ENCODE assay signal across 23 mouse cellular contexts in the genomic region with DNA sequence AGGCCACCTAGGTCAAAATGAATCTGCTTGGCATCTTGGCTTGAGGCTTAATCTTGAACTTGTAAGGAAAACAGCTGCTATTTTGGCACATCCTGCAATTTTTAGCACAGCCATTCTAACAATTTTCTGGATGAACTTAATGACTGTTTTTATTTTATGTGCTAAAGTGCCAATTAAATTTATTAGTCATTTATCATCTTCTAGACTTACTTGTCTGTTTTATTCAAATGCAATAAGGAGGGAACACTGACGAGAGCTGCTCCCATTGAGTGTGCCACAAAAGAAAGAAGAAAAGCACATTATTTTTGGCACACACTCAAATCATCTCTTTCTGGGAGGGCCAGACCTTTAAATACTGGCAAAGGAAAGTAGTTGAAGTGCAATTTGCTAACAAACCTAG. TPM values are rescaled to one million over a fixed set of nuclear protein-coding genes. Genes with fewer than 3 reads are reported as not detected.
DNase-seq lines count a peak whose midpoint lies in the region; ATAC-seq and TF ChIP-seq lines count a peak whose summit lies in the region.
"Had no signal": no experiment of that assay in that cellular context is flagged by ENCODE, and none has a peak within 500 bp of the region (broad histone marks: within the 10 kb centered on the region; RNA-seq: fewer than 3 reads in every experiment).

No protein-coding gene starts in this region.

- no peak for TF ChIP-seq CTCF in brain, embryonic 14.5 days (IDR thresholded peaks at IDR 0.05; ENCODE audit: borderline replicate concordance, extremely low read depth, insufficient read depth, insufficient read length)
- no peak for TF ChIP-seq CTCF in stomach, postnatal 0 days (IDR thresholded peaks at IDR 0.05; ENCODE audit: low read depth)

- H3K36me3 ChIP-seq in forebrain, embryonic 15.5 days: no peaks in the 10 kb centered on the region
- no peaks in the 10 kb centered on the region for H3K36me3 ChIP-seq in forebrain, embryonic 10.5 days (replicated peaks)
- H3K36me3 ChIP-seq in stomach, postnatal 0 days (ENCODE audit: control insufficient read depth, insufficient read depth, low read length): no peaks in the 10 kb centered on the region
- H3K36me3 ChIP-seq: embryonic facial prominence, embryonic 12.5 days; heart, embryonic 10.5 days; hindbrain, embryonic 12.5 days; intestine, embryonic 15.5 days had no signal

- no peaks in the 10 kb centered on the region for H3K27me3 ChIP-seq in forebrain, embryonic 15.5 days
- no peaks in the 10 kb centered on the region for H3K27me3 ChIP-seq in forebrain, embryonic 10.5 days (ENCODE audit: poor library complexity, severe bottlenecking)
- no peaks in the 10 kb centered on the region for H3K27me3 ChIP-seq in stomach, postnatal 0 days (ENCODE audit: control insufficient read depth, insufficient read depth, low read length)
- H3K27me3 ChIP-seq: CH12.LX; embryonic facial prominence, embryonic 12.5 days; hindbrain, embryonic 12.5 days; intestine, embryonic 15.5 days had no signal

- H3K4me1 ChIP-seq in forebrain, embryonic 15.5 days: peaks cover 6% of the 10 kb centered on the region; the same call in 1 of the 2 replicates
- peaks cover 5% of the 10 kb centered on the region for H3K4me1 ChIP-seq in forebrain, embryonic 10.5 days
- H3K4me1 ChIP-seq in stomach, postnatal 0 days (replicated peaks; ENCODE audit: control insufficient read depth, insufficient read depth): no peaks in the 10 kb centered on the region
- H3K4me1 ChIP-seq: embryonic facial prominence, embryonic 12.5 days; heart, embryonic 10.5 days; hindbrain, embryonic 12.5 days; intestine, embryonic 15.5 days had no signal

- no peak for DNase-seq in forebrain, embryonic 10.5 days (ENCODE audit: extremely low spot score, low spot score)
- peak; percentile 14 for DNase-seq in kidney, postnatal 14 days
- DNase-seq in kidney, postnatal 36 days: no peak
- peak; percentile 66 for DNase-seq in Muller cell, postnatal 12 days (ENCODE audit: inconsistent ontology term)
- DNase-seq in brain, embryonic 14.5 days (ENCODE audit: low read depth): peak; percentile 75
- no peak for DNase-seq in layer of hippocampus, adult 9-10 months (ENCODE audit: low spot score)
- DNase-seq in stomach, postnatal 0 days (ENCODE audit: low spot score): no peak
- DNase-seq: adrenal gland, adult 2 months; adrenal gland, postnatal 25 days; cerebellum, adult 11-12 months; cerebellum, adult 9-10 months; cerebellum, postnatal 25 days; gastrocnemius, postnatal 10 days; heart, adult 18-20 months; heart, postnatal 10 days; heart, postnatal 4 days had no signal

- H3K4me3 ChIP-seq in forebrain, embryonic 15.5 days: no peak overlapping the region
- H3K4me3 ChIP-seq in forebrain, embryonic 10.5 days: no peak overlapping the region
- H3K4me3 ChIP-seq in stomach, postnatal 0 days (ENCODE audit: low read depth, low read length): no peak overlapping the region
- H3K4me3 ChIP-seq: embryonic facial prominence, embryonic 12.5 days; heart, embryonic 10.5 days; hindbrain, embryonic 12.5 days; intestine, embryonic 15.5 days had no signal

- no peak overlapping the region for H3K4me2 ChIP-seq in forebrain, embryonic 15.5 days (replicated peaks)
- no peak overlapping the region for H3K4me2 ChIP-seq in stomach, postnatal 0 days (replicated peaks; ENCODE audit: low read depth)
- H3K4me2 ChIP-seq: embryonic facial prominence, embryonic 12.5 days; hindbrain, embryonic 12.5 days; intestine, embryonic 15.5 days had no signal

- no peak overlapping the region for H3K27ac ChIP-seq in forebrain, embryonic 15.5 days (replicated peaks)
- no peak overlapping the region for H3K27ac ChIP-seq in forebrain, embryonic 10.5 days
- H3K27ac ChIP-seq in stomach, postnatal 0 days (replicated peaks): no peak overlapping the region
- H3K27ac ChIP-seq: embryonic facial prominence, embryonic 12.5 days; heart, embryonic 10.5 days; hindbrain, embryonic 12.5 days; intestine, embryonic 15.5 days had no signal

- H3K9me3 ChIP-seq in forebrain, embryonic 15.5 days: no peaks in the 10 kb centered on the region
- no peaks in the 10 kb centered on the region for H3K9me3 ChIP-seq in forebrain, embryonic 10.5 days
- no peaks in the 10 kb centered on the region for H3K9me3 ChIP-seq in stomach, postnatal 0 days (ENCODE audit: control insufficient read depth, low read length)
- H3K9me3 ChIP-seq: embryonic facial prominence, embryonic 12.5 days; heart, embryonic 10.5 days; hindbrain, embryonic 12.5 days; intestine, embryonic 15.5 days had no signal

- no peak overlapping the region for H3K9ac ChIP-seq in forebrain, embryonic 15.5 days (replicated peaks)
- H3K9ac ChIP-seq in stomach, postnatal 0 days (ENCODE audit: low read length): no peak overlapping the region
- H3K9ac ChIP-seq: embryonic facial prominence, embryonic 12.5 days; hindbrain, embryonic 12.5 days; intestine, embryonic 15.5 days had no signal

- 15% methylated on average over 1 of the region's 1 CpGs for WGBS in forebrain, embryonic 15.5 days
- 85% methylated on average over 1 of the region's 1 CpGs for WGBS in forebrain, embryonic 10.5 days
- 30% methylated on average over 1 of the region's 1 CpGs for WGBS in stomach, postnatal 0 days

- ATAC-seq in forebrain, embryonic 15.5 days (replicated peaks): peak; percentile 43; the same call in 1 of the 2 replicates
- no peak for ATAC-seq in stomach, postnatal 0 days (ENCODE audit: low FRiP score, low TSS enrichment)
- ATAC-seq: intestine, embryonic 15.5 days had no signal

- TF ChIP-seq EP300 in stomach, postnatal 0 days (optimal IDR thresholded peaks at IDR 0.05): no peak

- TF ChIP-seq POLR2A in brain, embryonic 14.5 days (IDR thresholded peaks at IDR 0.05; ENCODE audit: borderline replicate concordance, extremely low read depth, insufficient read depth, insufficient read length, poor library complexity, severe bottlenecking): no peak

RNA-seq across cellular contexts. Expression of a gene that starts 59.4 kb away (rescaled TPM):
- polyA plus RNA-seq in forebrain, embryonic 15.5 days (2015; fragmentation: Nextera tagmentation; extraction: Ambion mirVana): 0.10 and 0.17 TPM in 2 replicates
- not detected in 2 replicates for polyA plus RNA-seq in forebrain, embryonic 10.5 days (2016; fragmentation: Nextera tagmentation; extraction: Ambion mirVana)
- polyA plus RNA-seq in brain, embryonic 14.5 days (2012; rRNA removed): 0.09 and 0.10 TPM in 2 replicates
- polyA plus RNA-seq in stomach, postnatal 0 days (2015; fragmentation: Nextera tagmentation; extraction: Ambion mirVana): not detected in 2 replicates
- polyA plus RNA-seq: adrenal gland, adult 2 months; embryonic facial prominence, embryonic 12.5 days; heart, embryonic 10.5 days; heart, embryonic 14.5 days; hindbrain, embryonic 12.5 days; intestine, embryonic 15.5 days had no signal

Comparison
In these comparisons a context has a peak if more than half of its experiments do, and no peak if none do; other contexts are left out.
1. DNase-seq: peak in kidney, postnatal 14 days (single experiment), Muller cell, postnatal 12 days (single experiment) and brain, embryonic 14.5 days (single experiment); none in forebrain, embryonic 10.5 days (single experiment), kidney, postnatal 36 days (0 of 2), layer of hippocampus, adult 9-10 months (single experiment) and stomach, postnatal 0 days (single experiment).